Mouse (Mus musculus) layer of hippocampus, adult 11-12 months (tissue): ENCODE data around the gene Pgam5.

Experiments used
- DNase-seq: peaks from one replicate; pipeline ENCODE4 v3.0.0; 2022; ENCODE audit warnings: low spot score

Pgam5 gene

DNA sequence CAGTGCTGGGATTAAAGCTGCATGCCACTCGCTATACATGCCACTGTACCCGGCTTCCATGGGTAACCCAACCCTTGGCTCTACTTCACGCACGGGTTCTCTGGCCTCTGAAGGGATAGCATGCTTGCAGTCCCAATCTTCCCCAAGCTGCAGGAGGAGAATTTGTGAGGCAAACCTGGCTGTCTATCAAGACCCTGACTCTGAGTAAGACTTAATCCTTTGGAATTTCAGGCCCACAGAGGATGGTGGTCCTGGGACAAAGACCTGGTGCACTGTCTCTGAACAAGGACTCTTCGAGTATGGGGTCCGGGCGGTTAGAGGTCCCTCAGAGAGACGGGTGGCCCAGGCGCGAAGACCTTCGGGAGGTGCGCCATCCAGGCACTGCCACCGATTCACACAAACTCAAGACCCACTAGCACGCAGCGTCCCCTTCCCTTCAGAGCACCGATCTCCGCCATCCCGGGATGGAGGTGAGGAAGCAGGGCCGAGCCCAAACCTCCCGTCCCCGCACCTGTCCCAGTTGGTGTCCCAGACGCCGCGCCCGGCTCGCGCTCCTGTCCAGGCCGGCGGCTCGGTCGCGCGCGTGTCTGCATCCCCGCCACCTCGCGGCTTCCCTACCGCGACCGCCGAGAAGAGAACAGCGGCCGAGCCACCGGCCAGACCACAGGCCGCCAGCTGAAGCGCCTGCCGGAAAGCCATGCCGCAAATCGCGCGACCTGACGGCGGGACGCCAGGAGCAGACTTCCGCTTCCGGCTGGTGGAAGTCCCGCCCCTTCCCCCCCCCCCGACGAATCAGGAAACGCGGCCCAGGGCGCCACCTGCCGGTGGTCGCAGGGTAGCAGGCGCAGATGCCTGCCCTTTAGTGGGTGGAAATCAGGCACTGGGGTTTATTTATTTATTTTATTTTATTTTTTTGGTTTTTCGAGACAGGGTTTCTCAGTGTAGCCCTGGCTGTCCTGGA, at the start of gene Pgam5:
Pgam5 (minus strand) TSS at position 773 of the 961 bp plus-strand sequence.
- DNase-seq, result peak; percentile 89

DNA sequence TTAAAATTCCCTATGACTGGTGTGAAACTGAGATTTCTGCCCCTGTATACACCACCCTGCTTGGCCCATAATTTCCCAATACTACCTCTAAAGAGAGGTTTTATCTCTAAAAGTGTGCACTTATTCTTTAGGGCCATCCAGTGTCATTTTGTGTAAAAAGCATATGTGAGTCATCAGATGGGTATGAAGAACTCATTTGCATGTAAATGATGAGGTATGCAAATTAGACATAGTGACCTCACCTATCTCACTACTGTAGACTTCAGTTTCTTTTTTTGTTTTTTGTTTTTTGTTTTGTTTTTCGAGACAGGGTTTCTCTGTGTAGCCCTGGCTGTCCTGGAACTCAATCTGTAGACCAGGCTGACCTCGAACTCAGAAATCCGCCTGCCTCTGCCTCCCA, 43.4 kb upstream of the Pgam5 start:
- DNase-seq, result no peak

DNA sequence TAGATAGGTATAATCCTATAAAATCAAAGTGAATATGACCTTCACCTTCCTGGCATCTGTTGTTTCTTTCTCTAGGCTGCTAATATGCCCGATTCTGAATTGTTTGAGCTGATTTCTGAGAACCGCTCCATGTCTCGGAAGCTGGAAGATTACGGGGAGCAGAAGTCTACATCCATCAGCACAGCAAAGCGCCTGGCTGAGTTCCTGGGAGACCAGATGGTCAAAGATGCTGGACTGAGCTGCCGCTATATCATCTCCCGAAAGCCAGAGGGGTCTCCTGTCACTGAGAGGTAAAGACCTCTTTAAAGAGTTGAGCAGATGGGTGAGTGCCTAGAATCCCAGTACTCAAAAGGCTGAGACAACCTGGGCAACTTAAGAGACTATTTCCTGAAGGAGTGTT, 39.1 kb upstream of the Pgam5 start:
- DNase-seq, result no peak

DNA sequence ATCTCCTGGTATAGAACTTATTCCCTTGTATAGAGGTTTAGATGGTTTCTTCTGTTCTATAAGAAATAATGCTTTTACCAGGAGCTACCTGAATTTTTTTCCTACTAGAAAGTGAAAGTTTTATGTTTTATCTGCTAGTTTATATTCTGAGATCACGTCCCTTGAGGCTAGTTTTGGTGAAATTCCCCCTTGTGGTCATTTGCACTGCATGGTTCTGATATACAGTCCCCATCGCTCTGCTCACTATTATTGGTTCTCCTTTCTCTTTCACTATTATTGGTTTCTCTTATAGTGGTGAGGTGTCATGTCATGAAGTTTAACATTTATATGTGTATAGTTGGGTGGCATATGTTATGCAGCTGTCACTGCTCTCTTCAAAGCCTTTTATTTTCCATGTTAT, 30.9 kb upstream of the Pgam5 start:
- DNase-seq, result no peak

DNA sequence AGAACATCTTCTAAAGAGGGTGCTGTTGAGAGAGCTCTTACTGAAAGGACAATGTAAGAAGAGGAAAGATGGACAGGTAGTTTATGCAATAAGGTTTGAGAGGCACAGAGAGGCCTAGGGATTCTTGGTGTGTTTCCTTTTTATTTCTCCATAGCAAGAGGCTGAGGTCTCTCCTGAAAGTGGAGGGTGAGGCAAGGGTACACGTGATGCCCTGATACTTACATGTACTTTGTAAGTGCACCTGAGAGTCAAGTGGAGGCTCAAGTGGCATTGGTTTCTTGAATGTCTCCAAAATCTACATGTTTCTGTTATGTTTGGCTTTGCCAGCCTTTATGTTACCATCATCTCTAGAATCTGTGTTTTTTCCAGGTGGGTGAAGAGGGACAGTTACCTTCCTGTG, 26.9 kb upstream of the Pgam5 start:
- DNase-seq, result no peak

DNA sequence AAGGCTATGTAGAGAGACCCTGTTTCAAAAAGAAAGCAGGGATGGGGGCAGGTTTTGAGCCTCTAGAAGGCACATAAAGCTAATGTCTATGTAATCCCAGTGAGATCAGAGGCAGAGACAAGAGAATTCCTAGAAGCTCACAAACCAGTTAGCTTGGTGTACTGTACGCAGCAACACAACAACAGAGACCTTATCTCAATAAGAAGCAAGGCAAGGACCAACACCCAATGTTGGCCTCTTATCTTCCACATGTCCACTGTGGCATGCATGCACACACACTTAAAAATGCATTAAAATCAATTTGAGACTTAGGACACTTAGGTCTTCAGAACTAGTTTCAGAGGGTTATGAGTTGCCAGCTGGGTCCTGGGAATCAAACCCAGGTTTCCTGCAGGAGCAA, 21.9 kb upstream of the Pgam5 start:
- DNase-seq, result no peak

DNA sequence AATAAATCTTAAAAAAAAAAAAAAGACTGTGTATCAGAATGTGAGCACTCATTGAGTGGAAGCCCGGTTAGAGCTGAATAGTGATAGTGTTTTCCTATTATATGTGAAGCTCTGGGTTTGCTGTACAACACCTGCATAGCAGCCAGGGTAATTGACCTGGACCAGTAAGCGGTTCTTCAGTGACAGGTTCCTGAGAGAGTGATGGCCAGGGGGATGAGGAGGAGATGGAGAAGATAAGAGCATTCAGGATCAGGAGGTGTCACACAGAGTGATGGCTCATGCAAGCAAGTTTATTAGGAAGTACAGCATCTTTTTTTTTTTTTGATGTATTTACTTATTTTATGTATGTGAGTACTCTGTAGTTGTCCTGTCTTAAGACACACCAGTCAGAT, 17.4 kb upstream of the Pgam5 start:
- DNase-seq, result no peak

DNA sequence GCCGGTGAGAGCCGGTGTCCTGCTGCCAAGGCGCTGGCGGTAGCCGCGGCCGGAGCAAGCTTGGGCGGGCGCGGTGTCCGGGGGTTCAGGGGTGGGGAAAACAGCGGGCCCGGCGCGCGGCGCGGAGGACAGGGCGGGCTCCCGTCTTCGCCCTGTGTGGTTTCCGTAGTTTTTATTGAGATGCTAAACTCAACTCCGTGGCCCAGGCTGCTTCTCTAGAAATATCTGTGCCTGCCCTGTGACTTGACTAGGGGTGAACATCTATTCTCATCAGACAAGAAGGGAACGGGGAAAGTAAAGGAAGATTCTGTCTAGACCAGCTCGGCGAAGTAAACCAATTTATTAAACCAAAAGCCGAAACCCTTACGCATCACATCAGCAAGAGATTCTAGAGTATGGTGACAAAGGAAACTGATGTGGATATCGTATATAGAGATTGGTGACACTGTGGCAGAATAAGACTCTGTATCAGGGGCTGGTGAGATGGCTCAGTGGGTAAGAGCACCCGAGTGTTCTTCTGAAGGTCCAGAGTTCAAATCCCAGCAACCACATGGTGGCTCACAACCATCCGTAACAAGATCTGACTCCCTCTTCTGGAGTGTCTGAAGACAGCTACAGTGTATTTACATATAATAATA, 16.9 kb upstream of the Pgam5 start:
- DNase-seq, result no peak

DNA sequence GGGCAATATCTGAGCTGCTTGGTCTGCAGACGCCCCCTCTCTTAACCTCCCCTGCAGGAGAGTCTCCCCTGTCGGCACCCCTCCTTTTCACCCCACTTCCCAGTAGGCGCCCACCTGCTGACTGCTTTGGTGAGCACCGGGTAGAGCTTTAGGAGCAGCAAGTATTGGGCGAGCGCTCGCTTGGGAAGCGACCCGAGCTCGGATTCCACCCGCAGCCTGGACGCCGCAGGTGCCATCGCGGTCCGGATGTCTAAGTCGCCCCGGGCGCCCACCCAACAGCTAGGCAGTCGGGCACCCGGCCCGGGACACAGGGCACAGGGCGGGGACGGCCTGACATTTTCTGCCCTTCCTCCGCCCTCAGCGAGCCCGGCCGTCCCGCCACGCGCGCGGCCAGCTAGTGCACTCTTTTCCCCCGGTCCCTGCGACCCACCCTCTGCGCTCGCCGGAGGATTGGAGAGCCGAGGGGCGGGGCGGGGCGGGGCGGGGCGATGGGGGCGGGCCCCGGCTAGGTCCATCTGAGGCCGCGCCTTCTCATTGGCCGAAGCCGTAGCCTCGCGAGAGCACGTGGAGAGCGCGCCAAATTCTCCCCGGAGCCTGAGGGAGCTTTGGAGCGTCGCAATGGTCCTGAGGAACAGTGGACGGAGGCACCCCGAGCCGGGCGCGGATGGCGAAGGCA, 16.2 kb upstream of the Pgam5 start, which contains the start of the genes Pxmp2 and Pole:
Pxmp2 (minus strand) TSS at position 417 of the 676 bp plus-strand sequence.
Pole (plus strand) TSS at position 537 of the 676 bp plus-strand sequence.
- DNase-seq, result peak; percentile 88

DNA sequence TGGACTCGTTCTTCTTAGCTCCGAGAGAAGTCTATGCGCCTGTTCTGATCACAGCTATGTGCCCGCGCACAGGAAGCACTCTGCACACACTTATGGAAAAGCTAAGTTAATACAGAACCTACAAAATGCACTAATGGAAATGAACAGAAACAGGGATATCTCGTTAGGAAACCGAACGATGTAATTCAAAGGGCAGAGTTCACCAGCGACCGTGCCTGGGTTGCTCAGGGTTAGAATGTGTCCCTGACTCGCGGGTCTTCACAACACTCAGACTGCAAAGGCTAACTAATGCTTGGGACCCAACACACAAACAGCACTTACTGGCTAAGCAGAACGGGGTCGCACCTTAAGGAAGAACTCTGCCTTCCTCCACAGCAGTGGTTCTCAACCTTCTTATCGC, 15.4 kb upstream of the Pgam5 start:
- no peak for DNase-seq

DNA sequence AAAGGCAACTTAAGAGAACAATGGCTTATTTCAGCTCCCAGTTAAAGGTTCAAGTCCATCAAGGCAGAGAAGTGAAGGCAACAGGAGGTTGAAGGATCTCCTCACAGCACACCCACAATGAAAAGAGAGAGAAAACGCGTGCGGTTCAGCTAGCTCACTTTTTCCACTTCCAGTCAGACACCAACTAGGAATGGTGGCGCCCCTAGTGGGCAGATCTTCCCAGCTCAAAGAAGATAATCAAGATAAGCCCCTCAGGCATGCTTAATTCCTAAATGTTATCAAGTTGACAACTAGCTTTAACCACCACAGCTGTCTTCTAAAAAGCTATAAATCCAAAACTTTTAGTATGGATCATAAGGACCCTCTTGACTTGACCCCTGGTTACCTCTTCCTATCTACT, 14.8 kb upstream of the Pgam5 start:
- DNase-seq, result peak; percentile 58

DNA sequence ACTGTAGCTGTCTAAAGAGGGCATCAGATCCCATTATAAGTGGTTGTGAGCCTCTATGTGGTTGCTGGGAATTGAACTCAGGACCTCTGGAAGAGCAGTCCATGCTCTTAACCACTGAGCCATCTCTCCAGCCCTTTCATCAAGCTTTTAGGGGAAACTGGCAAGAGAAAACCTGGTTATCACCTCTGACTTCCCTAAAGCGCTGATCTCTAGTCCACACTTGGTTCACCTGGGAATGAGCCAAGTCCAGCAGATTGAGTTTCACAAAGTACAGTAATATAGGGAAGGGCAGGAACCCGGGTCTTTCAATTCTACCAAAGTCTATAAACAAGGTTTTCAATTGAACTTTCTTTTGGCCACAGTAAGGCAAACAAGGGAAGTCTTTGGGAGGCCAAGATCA, 12.3 kb upstream of the Pgam5 start:
- DNase-seq, result no peak

DNA sequence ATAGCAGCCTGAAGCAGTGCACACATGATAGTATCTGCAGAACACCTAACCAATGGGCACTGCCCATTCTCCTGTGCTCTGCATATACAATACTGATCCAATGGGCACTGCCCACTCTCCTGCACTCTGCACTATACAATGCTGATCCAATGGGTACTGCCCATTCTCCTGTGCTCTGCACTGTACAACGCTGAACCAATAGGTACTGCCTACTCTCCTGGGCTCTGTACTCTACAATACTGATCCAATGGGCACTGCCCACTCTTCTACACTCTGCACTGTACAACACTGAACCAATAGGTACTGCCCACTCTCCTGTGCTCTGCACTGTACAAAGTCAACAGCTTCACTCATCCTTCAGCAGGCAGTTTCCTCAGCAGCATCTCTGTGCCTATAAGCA, 7.2 kb upstream of the Pgam5 start:
- no peak for DNase-seq

DNA sequence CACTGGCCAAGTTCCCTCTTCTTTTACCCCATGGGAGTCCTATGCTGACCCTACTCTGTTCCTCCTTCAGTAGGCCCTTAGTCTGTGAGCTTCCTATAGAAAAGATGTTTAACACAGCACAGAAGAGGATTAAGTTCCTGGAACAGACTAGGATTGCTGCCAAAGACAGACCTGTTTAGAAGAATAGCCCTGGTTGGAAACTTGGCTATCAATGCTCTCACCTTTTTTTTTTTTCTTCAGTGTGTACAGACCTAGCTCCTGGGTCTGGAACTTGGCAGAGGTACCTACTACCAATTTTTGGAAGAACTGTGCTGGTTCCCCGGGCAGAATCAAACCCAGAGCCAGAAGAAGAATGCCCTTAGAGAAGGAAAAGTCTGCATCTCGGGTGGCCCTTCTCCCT, 6.7 kb upstream of the Pgam5 start:
- no peak for DNase-seq

DNA sequence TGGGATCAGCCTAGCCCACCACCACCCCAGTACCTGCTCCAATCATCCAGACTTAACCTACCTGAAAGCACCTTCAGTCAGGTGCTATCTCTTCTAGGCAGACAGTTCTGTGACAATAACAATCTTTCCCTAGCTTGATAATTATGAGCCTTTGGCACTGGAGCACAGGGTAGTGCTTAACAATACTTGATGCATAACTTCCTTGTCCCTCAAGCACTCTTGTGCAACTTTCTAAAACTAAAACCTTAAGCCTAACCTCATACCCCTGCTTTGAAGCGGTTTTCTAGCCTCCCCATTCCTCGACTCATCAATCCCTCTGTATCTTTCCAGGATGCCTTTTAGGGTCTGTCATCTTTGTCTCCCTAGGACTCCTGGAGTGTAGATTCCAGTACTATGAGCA, 5.1 kb upstream of the Pgam5 start:
- no peak for DNase-seq

DNA sequence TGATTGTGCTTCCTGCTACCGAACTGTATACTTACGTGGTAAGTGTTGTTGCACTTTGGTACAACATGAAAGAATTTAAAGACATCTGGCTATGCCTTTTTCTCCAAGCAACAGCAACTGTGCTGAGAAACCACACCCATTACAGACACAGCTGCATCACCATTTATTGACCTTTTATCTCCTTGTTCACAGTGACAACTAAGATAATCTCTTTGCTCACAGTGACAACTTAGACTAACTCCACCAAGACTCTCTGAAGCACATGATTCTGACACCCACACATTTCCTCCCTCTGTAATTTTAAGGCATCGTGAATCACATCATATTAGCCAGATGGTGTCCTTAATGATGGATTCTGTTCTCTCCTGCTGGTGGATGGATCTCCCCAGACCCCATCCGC, 4.4 kb upstream of the Pgam5 start:
- no peak for DNase-seq

DNA sequence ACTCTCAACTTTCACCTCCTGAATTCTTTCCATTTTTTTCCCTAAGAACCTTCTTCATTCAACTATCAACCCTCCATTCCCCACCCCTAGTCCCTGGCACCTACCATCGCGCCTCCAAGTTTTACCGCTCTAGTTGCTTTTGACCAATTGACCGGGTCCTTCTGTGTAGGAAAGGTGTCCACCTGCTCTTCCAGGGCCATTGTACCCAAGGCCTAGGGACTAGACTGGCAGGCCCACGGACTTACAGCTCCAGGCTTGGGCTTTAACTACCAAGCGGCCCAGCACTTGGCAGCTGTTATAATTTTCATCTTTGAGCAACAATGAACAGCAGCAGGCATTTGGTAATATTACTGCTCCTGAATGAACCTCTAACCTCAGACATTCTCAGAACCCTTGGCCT, 529 bp upstream of the Pgam5 start:
- no peak for DNase-seq

DNA sequence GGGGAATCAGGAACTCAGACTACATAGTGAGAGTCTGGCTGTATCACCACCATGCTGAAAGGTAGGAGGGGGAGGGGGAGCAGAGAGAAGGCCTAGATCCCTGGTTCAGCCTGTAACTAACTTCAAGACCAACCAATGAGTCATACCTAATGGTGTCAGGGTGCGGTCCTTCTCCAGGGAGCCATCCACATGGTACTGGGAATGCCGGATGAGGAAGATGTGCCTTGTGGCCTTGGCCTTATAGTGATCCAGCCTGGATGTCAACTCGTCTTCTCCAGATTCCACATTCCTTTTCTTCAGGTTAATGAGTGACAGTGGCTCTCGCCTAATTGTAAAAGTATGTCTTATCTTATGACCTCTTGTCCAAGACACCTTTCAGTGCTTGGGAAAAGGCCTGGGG, 2.8 kb downstream of the Pgam5 start:
- no peak for DNase-seq

DNA sequence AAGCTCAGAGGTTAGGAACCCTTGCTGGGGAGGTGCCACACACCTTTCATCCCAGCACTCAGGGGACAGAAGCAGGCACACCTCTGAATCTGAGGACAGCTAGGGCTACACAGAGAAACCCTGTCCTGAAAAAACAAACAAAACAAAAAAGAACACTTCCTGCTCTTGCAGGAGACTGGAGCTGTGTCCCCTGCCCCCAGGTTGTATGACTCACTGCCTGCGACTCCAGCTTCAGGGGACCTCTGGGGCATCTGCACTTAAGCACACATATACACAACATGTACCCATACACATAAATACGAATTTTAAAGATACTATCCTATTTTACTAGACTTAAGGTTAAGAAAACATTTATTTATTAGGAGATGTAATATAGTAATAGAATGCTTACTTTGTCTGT, 25.6 kb downstream of the Pgam5 start:
- no peak for DNase-seq

DNA sequence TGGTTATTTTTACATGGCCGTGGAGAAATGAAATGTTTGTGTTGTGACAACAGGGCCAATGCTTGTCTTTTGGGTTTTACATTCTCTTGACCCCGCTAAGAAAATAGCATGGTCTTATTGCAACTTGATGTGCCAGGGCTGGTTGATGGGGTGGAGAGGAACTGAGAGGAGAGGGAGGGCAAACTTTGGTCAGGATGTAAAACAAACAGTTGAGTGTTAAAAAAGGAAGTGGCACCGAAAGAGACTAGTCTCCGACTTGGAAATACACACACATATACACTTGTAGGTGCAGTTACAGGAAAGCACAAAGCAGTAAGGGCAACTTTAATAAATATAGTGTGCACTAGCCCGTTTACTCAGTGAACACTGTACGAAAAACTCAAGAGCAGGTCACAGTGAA, 37.4 kb downstream of the Pgam5 start:
- no peak for DNase-seq

DNA sequence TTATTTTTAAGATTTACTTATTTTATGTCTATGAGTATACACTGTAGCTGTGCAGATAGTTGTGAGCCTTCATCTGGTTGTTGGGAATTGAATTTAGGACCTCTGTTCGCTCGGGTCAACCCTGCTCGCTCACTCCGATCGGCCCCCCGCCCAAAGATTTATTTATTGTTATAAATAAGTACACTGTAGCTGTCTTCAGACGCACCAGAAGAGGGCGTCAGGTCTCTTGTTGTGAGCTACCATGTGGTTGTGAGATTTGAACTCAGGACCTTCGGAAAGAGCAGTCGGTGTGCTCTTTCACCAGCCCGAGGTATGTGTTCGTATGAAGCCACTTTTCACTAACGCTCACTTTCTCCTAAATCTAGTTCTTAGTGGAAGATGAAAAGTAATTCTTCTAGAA, 38.1 kb downstream of the Pgam5 start:
- no peak for DNase-seq

DNA sequence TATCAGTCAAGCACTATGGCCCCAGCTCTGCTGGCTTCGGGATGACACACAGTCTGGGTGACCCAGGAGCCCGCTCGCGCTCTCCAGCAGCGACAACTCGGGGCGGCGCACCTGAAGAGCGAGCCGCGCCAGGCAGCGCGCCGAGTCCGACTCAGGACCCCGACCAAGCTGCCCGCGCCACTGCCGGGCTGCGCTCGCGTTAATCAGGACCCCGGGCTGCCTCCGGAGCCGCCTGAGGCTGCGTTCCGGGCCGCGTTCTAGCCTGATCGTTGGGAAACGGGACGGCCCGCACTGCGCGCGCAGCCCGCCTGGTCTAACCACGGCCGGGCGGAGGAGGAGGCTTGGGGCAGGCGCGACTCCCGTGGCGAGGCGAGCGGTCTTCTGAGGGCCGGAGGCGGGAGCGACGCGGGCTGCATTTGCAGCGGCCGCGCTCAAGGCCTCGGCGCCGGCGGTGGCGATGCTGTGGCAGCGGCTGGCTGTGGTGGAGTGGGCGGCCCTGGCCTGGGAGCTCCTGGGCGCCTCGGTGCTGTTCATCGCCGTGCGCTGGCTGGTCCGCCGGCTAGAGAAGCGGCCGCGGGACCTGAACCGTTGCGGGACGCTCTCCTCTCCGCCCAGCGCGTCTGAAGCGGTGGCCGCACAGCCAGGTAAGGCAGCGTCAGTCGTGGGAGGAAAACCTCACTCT, 38.8 kb downstream of the Pgam5 start, which contains the start of gene Ankle2:
Ankle2 (plus strand) TSS at position 225 of the 682 bp plus-strand sequence.
- DNase-seq, result peak; percentile 91
